Mouse (Mus musculus) G1E (cell line): ENCODE measurements around the gene C4b.

ENCODE experiments used
- CTCF ChIP-seq: IDR thresholded peaks from 2 replicates; pipeline ENCODE4 v1.5.1; 2012; ENCODE audit warnings: low read depth, low read length, inconsistent platforms, mixed read lengths
- POLR2AphosphoS5 ChIP-seq: IDR thresholded peaks from 2 replicates; pipeline ENCODE4 v1.6.1; 2012; ENCODE audit warnings: low read depth, low read length, inconsistent platforms; ENCODE audit not compliant: insufficient replicate concordance

DNA sequence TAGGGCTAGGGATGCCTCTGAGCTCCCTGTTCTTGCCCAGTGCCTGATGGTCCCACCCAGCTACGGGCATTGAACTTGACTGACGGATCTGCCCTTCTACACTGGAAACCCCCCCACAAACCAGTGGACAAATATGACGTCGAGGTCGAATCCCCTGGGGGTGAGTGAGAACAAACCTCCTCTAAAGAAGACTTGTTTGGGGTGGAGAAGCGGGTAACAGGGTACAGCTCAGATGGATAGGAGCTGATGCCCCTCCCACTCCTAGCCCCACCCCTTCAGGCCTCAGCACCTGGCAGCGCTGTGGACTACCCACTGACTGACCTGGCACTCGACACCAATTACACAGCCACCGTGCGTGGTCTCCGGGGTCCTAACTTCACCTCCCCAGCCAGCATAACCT lies 26.3 kb downstream of the C4b start:
- TF ChIP-seq CTCF: no peak
- TF ChIP-seq POLR2AphosphoS5: no peak
